Mouse (Mus musculus): ENCODE data around the gene Gm44. TPM values are rescaled to one million over a fixed set of nuclear protein-coding genes. Genes with fewer than 3 reads are reported as not detected.
"Not testable (repeated sequence)": the region's sequence is repeated elsewhere in the genome, so short reads cannot be mapped to it uniquely, and the experiment has no call there.

Gene Gm44
- not detected in 2 replicates for polyA plus RNA-seq (2012; ENCODE audit: insufficient read depth, insufficient read length, low replicate concordance, missing spikeins)

- Histone ChIP-seq H3K27ac (ENCODE audit: insufficient read depth, low read depth, low read length) (no peak within 1 kb of the TSS), H3K4me1 (ENCODE audit: control insufficient read depth, insufficient read depth, low read length) (no peaks in the 10 kb centered on the region), H3K4me3 (ENCODE audit: insufficient read depth, low read depth, low read length) (no peak within 1 kb of the TSS)
- TF ChIP-seq CTCF (IDR thresholded peaks at IDR 0.05; ENCODE audit: insufficient read depth, low read depth, low read length) (no peak), POLR2A (IDR thresholded peaks at IDR 0.05; ENCODE audit: insufficient read depth, low read depth, low read length) (no peak)
- WGBS, result 90% methylated on average over 4 of the region's 4 CpGs
These were observed at the start of gene Gm44 for GRCm38 (mm10) chrX:90891842-90892241. Gene Gm44, plus strand, starts transcription at chrX:90892142.

- Histone ChIP-seq H3K27ac (ENCODE audit: insufficient read depth, low read depth, low read length) (no peak overlapping the region), H3K4me1 (ENCODE audit: control insufficient read depth, insufficient read depth, low read length) (no peaks in the 10 kb centered on the region), H3K4me3 (ENCODE audit: insufficient read depth, low read depth, low read length) (no peak overlapping the region)
- 45% methylated on average over 1 of the region's 1 CpGs for WGBS
- TF ChIP-seq CTCF (IDR thresholded peaks at IDR 0.05; ENCODE audit: insufficient read depth, low read depth, low read length) (no peak), POLR2A (IDR thresholded peaks at IDR 0.05; ENCODE audit: insufficient read depth, low read depth, low read length) (no peak)
These were observed 36.0 kb downstream of the Gm44 start for GRCm38 (mm10) chrX:90927989-90928388.

GRCm38 (mm10) chrX:90938211-90938610 is 46.3 kb downstream of the Gm44 start:
- H3K4me3 ChIP-seq (ENCODE audit: insufficient read depth, low read depth, low read length); H3K27ac ChIP-seq (ENCODE audit: insufficient read depth, low read depth, low read length); H3K4me1 ChIP-seq (ENCODE audit: control insufficient read depth, insufficient read depth, low read length): not testable (repeated sequence)
- WGBS, result 72% methylated on average over 2 of the region's 2 CpGs
